Mouse (Mus musculus) lung, postnatal 14 days (tissue): ENCODE measurements at regions not wholly inside any gene's neighbourhood (a gene's known extent, or its start where the extent isn't known, plus 50 kb on each side); places are given as distances from the start of the nearest gene placed in this dataset.

ENCODE experiments used
- DNase-seq: peaks from one replicate; pipeline ENCODE4 v3.0.0; 2021

DNA sequence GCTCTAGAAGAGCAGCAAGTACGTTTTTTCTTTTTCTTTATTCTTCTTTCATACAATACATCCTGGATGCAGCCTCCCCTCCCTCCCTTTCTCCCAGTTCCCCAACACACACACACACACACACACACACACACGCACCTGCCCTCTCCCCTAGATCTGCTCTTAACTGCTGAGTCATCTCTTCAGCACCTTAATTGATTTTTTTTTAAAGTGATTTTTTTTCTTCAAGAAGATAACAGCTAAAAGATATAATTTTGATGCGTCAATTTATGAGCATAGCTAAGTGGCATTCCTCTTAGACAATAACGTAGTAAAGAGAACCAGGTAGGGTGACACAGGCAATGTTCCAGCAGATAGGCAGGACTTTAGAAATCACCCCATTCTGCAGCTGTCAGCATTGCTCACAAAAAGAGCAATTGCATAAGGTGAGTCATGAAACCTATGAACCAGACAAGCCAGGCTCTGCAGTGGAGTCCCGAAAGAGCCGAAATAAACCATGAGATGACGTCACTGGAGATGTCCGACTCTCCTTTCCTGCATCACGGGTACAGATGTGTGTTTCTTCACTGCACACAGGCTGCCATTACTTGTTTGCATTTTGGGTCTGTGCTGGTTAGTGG is 63.9 kb upstream of the Tnrc6a start:
- DNase-seq: no peak

DNA sequence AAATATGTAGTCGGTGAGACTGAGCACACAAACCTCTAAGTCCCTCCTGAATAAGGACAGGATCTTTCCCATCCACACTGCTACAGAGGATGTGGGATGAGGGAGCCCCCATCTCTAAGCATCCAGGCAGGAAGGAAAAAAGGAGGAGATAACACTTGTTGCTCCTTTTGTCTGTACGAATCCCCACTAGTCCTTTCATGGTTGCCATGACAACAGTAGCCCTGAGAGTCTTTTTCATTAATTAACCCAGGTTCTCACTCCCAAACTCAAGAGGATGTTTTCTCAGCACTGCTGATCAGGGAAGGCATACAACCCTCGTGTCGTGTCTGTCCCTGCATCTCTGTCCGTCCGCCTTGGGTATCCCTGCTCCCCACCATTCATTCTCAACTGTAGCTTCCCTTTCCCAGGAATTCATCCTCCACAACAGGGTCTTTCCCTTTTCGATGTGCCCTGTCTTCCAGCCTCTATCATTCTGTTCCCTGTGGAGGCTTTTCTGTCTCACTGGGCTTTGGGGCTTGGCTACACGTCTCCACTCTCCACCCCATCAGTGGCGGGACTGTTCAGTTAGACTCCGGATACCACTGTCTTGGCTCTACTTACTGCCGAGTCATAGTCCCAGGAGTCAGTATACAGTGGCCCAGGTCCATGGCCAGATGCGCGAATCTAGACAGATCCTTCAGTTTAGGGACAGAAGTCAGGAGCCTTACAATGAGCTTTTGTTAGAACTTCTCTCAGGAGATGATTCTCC is 60.2 kb upstream of the Tnrc6a start:
- DNase-seq: no peak

DNA sequence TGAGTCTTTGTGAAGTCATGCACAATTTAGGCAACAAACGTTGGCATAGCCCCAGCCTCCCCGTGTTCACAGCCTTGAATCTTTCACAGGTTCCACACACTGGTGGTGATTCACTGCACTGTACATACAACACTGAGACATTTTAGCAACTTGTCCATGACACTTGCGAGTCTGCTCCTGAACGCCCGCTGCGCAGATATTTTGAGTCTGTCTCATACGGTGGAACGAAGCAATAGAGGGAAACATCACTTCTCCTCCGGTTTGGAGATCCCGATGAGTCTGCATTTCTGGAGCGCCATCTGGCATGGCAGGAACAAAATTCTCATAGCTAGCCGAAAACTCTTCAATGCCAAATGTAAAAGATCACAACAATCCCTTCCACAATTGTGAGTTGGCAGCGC is 57.7 kb upstream of the Tnrc6a start:
- DNase-seq: peak; percentile 21

DNA sequence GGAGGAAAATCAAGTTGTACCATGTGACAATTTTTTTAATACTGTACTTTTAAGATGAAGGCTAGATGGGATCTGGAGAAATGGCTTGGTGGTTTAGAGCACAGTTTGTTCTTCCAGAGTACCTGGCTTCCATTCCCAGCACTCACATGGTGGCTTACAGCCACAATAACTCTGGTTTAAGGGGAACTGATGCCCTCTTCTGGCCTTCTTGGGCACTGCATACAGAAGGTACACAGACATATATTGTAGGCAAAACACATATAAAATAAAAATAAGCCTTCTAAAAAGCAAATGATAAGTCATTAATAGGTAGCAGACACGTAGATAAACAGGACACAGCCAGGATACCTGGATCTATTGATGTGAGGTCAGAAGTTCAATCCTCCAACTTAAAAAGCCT is 56.3 kb upstream of the Tnrc6a start:
- DNase-seq: no peak

DNA sequence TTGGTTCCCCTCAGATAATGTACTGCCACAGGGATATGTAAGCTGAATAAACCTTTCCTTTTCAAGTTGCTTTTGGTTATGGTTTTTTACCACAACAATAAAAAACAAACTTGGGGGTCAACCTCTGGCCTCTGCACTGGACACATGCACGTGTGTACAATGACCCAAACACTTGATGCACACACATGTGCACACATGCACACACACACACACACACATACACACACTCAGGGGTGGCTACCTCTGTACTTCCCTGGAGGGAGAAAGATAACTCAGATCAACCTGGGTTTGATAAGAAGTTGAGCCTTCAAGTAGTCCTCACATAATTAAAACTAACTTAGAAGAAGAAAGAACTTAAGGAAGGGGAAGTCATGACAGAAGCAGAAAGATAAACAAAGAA is 55.4 kb upstream of the Tnrc6a start:
- DNase-seq: no peak

DNA sequence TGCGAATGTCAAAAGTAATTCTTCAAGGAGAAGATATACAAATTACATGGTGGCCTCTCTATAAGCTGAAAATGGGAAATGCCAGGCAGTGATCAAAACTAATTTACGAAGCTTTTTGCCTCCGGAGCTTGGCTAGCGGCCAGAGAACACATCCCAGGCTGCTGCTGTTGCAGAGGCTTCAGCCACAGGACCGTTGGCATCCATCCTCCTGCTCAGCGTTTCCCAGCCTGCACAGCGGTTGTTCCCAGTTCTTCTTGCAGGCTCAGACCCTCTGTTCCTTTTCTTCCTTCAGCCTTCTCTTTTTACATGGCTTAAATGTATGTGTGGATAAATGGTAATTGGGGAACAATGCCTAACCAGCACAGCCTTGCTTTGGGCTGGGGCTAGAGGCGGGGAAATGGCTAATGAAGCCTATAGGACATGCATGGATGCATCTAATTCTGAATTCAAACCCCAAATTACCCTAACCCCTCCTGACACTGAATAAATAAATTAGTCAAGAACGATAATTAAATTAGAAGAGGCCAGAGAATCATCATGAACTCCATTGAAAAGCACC is 54.9 kb upstream of the Tnrc6a start:
- DNase-seq: peak; percentile 36

DNA sequence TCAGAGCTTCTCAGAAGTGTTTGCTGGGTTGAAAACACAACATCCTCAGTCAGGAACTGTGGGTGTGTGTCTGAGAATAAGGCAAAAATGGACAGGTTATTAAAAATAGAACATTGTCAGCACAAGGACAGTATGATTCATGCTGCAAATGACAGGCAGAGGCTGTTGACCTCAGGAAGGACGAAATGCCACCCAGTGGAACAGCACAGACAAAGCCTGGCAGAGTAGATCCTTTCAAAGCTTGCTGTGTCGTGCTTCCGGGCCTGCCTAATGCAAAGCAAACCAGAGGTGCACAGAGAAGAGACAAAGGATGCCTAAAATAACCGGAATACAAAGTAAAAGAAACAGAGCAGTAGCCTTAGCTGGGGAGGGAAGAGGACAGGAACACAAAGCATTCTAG is 54.4 kb upstream of the Tnrc6a start:
- no peak for DNase-seq

DNA sequence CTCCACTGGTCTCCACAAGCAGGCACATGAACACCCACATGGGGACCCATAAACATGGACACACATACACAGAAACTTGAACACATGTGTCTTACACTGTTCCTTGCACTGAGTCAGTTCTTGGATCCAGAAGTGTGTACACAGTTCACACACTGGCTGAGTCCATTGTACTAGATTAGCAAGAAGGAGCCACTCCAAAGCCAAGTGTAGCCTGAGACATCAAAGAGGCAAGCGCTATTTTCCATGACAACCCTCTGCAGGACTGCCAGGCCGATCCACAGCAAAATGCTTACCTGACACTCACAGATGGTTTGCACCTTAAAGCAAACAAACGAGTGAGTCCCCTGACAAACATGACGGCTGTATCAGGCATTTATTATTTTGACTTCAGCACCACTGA is 52.8 kb upstream of the Tnrc6a start:
- DNase-seq: peak; percentile 20
